Comparison of ENCODE assay signal across 26 mouse cellular contexts in the genomic region with DNA sequence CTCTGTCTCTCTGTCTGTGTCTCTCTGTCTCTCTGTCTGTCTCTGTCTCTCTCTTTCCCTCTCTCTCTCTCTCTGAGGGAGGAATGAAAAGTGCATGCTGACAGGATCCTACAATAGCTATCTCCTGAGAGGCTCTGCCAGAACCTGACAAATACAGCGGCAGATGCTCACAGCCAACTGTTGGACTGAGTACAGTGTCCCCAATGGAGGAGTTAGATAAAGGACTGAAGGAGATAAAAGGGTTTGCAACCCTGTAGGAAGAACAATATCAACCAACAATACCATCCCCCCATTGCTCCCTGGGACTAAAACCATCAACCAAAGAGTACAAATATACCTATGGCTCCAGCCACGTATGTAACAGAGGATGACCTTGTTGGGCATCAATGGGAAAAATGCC.
"Had no signal": no experiment of that assay in that cellular context is flagged by ENCODE, and none has a peak within 500 bp of the region (broad histone marks: within the 10 kb centered on the region; RNA-seq: fewer than 3 reads in every experiment).

No protein-coding gene starts in this region.

- H3K4me3 ChIP-seq: embryonic facial prominence, embryonic 10.5 days; embryonic facial prominence, embryonic 12.5 days; embryonic facial prominence, embryonic 13.5 days; embryonic facial prominence, embryonic 15.5 days; erythroblast, embryonic 14.5 days; forebrain, embryonic 10.5 days; forebrain, embryonic 12.5 days; forebrain, embryonic 13.5 days; forebrain, embryonic 15.5 days; gastrocnemius, adult 2 months; heart, adult 2 months had no signal

- H3K27ac ChIP-seq: embryonic facial prominence, embryonic 10.5 days; embryonic facial prominence, embryonic 12.5 days; embryonic facial prominence, embryonic 13.5 days; embryonic facial prominence, embryonic 15.5 days; forebrain, embryonic 10.5 days; forebrain, embryonic 12.5 days; forebrain, embryonic 13.5 days; forebrain, embryonic 15.5 days; gastrocnemius, adult 2 months; heart, adult 2 months had no signal

- ATAC-seq: forebrain, embryonic 13.5 days; forebrain, embryonic 14.5 days; forebrain, embryonic 15.5 days; forebrain, embryonic 16.5 days; forebrain, postnatal 0 days had no signal

- H3K9ac ChIP-seq: embryonic facial prominence, embryonic 12.5 days; embryonic facial prominence, embryonic 13.5 days; embryonic facial prominence, embryonic 15.5 days; forebrain, embryonic 12.5 days; forebrain, embryonic 13.5 days; forebrain, embryonic 15.5 days; forebrain, postnatal 0 days had no signal

- H3K4me2 ChIP-seq: embryonic facial prominence, embryonic 12.5 days; embryonic facial prominence, embryonic 13.5 days; embryonic facial prominence, embryonic 15.5 days; forebrain, embryonic 12.5 days; forebrain, embryonic 13.5 days; forebrain, embryonic 15.5 days had no signal

- H3K9me3 ChIP-seq: embryonic facial prominence, embryonic 10.5 days; embryonic facial prominence, embryonic 12.5 days; embryonic facial prominence, embryonic 13.5 days; embryonic facial prominence, embryonic 15.5 days; forebrain, embryonic 10.5 days; forebrain, embryonic 12.5 days; forebrain, embryonic 13.5 days; forebrain, embryonic 15.5 days had no signal

- H3K4me1 ChIP-seq: embryonic facial prominence, embryonic 10.5 days; embryonic facial prominence, embryonic 12.5 days; embryonic facial prominence, embryonic 13.5 days; embryonic facial prominence, embryonic 15.5 days; forebrain, embryonic 10.5 days; forebrain, embryonic 12.5 days; forebrain, embryonic 13.5 days; forebrain, embryonic 15.5 days had no signal

- H3K27me3 ChIP-seq: embryonic facial prominence, embryonic 12.5 days; embryonic facial prominence, embryonic 13.5 days; embryonic facial prominence, embryonic 15.5 days; forebrain, embryonic 12.5 days; forebrain, embryonic 13.5 days; forebrain, embryonic 15.5 days had no signal

- DNase-seq: cerebellum, adult 9-10 months; cerebellum, adult 9-11 months; cerebellum, postnatal 14 days; cerebellum, postnatal 25 days; cerebellum, postnatal 36 days; embryo, embryonic 11 days; forebrain, postnatal 0 days; gastrocnemius, adult 2 months; gastrocnemius, postnatal 10 days; gastrocnemius, postnatal 14 days; gastrocnemius, postnatal 25 days; gastrocnemius, postnatal 36 days; heart, adult 11 months; heart, adult 18-20 months; heart, adult 2 months had no signal

- H3K36me3 ChIP-seq: embryonic facial prominence, embryonic 10.5 days; embryonic facial prominence, embryonic 12.5 days; embryonic facial prominence, embryonic 13.5 days; embryonic facial prominence, embryonic 15.5 days; forebrain, embryonic 10.5 days; forebrain, embryonic 12.5 days; forebrain, embryonic 15.5 days had no signal
